8 mouse cellular contexts compared by ENCODE assay signal in the genomic region with DNA sequence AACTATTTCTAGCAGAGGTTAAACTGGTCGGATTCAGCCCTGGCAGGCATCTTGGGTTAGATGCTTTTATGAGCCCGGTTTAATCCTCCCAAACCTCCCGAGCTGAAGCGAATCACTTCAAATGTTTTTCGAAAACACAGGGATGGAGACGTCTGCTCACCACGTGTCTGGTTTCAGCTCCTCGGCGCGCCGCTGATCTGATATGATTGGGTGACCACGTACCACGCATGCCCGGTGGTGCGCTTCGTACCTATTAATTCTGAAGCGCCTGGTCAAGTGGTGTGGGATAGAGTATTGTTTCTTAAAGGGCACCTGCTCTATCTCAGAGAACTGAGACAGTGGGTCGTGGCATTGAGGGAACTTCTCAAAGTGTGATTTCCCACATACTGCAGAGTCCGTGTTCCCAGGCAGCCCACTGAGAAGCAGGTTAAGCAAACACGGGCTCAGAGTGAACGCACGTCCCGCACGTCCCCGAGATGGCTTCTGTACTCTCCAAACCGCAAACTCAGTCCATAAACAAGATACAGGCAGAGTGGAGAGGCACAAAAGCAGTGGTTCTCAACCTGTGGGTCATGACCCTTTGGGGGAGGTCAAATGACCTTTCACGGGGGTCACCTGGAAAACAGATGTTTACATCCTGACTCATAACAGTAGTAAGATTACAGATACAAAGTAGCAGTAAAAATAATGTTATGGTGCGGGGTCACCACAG. TPM values are rescaled to one million over a fixed set of nuclear protein-coding genes. Genes with fewer than 3 reads are reported as not detected.
A peak's percentile ranks its signal among the peaks of the same experiment; 100 is the strongest.
DNase-seq lines count a peak whose midpoint lies in the region.

No protein-coding gene starts in this region.

- DNase-seq in gastrocnemius, adult 18-20 months (ENCODE audit: low spot score): peak; percentile 39
- DNase-seq in gastrocnemius, postnatal 25 days: no peak
- DNase-seq in urinary bladder, postnatal 14 days (ENCODE audit: low spot score): peak; percentile 65
- no peak for DNase-seq in urinary bladder, postnatal 10 days (ENCODE audit: low spot score)
- DNase-seq in kidney, postnatal 36 days: peak; percentile 72 to 78
- DNase-seq in layer of hippocampus, adult 8-10 months (ENCODE audit: low spot score in 2 of 2): no peak
- DNase-seq in frontal cortex, postnatal 10 days (ENCODE audit: low spot score in 2 of 2): no peak
- no peak for DNase-seq in frontal cortex, adult 2 months (ENCODE audit: extremely low spot score in 1 of 2, low spot score in 1 of 2)

RNA-seq across cellular contexts. Expression of gene Rassf3, which starts 40.4 kb away (rescaled TPM):
- 10 to 100 TPM; 34.7 to 47.5 TPM for total RNA-seq in gastrocnemius, adult 18-20 months (2021)
- total RNA-seq in gastrocnemius, postnatal 25 days (2021): 10 to 100 TPM; 48.5 to 51.3 TPM
- total RNA-seq in layer of hippocampus, adult 8-10 months (2022): 10 to 100 TPM in 3 of 4 experiments, 1 to 10 TPM in 1; 9.3 to 20.4 (median 15.3) TPM
- polyA plus RNA-seq in frontal cortex, adult 2 months (2012; rRNA removed): 18.0 and 21.5 TPM in 2 replicates

Comparison
In these comparisons a context has a peak if more than half of its experiments do, and no peak if none do; other contexts are left out.
1. DNase-seq: peak in gastrocnemius, adult 18-20 months (single experiment), urinary bladder, postnatal 14 days (single experiment) and kidney, postnatal 36 days (2 of 2); none in gastrocnemius, postnatal 25 days (single experiment), urinary bladder, postnatal 10 days (single experiment), layer of hippocampus, adult 8-10 months (0 of 2), frontal cortex, postnatal 10 days (0 of 2) and frontal cortex, adult 2 months (0 of 2).